Mouse (Mus musculus): ENCODE results near the gene Ctla4.

The Ctla4 gene

GRCm38 (mm10) chr1:60929036-60929435, 42.2 kb downstream of the Ctla4 start:
- DNase-seq (ENCODE audit: low read depth): no peak

GRCm38 (mm10) chr1:60930397-60930796, 43.6 kb downstream of the Ctla4 start:
- DNase-seq (ENCODE audit: low read depth): no peak

- no peak for DNase-seq (ENCODE audit: low read depth)
Measured at GRCm38 (mm10) chr1:60935968-60936581, 49.3 kb downstream of the Ctla4 start.

GRCm38 (mm10) chr1:60936963-60937711, 50.3 kb downstream of the Ctla4 start:
- no peak for DNase-seq (ENCODE audit: low read depth)

GRCm38 (mm10) chr1:60938256-60938655, 51.5 kb downstream of the Ctla4 start:
- no peak for DNase-seq (ENCODE audit: low read depth)

GRCm38 (mm10) chr1:60938974-60939373, 52.2 kb downstream of the Ctla4 start:
- DNase-seq (ENCODE audit: low read depth): no peak

GRCm38 (mm10) chr1:60940023-60940422, 53.2 kb downstream of the Ctla4 start:
- no peak for DNase-seq (ENCODE audit: low read depth)

- DNase-seq (ENCODE audit: low read depth): no peak
Measured at GRCm38 (mm10) chr1:60940620-60941019, 53.8 kb downstream of the Ctla4 start.

GRCm38 (mm10) chr1:60941056-60942048, 54.6 kb downstream of the Ctla4 start:
- DNase-seq (ENCODE audit: low read depth): no peak

- DNase-seq (ENCODE audit: low read depth): no peak
Measured at GRCm38 (mm10) chr1:60942921-60943320, 56.1 kb downstream of the Ctla4 start.

- no peak for DNase-seq (ENCODE audit: low read depth)
Measured at GRCm38 (mm10) chr1:60945633-60946401, 59.0 kb downstream of the Ctla4 start.

GRCm38 (mm10) chr1:60948112-60948511, 61.3 kb downstream of the Ctla4 start:
- DNase-seq (ENCODE audit: low read depth): no peak

GRCm38 (mm10) chr1:60952958-60953357, 66.2 kb downstream of the Ctla4 start:
- no peak for DNase-seq (ENCODE audit: low read depth)

- DNase-seq (ENCODE audit: low read depth): no peak
Measured at GRCm38 (mm10) chr1:60953686-60954085, 66.9 kb downstream of the Ctla4 start.

GRCm38 (mm10) chr1:60954759-60955158, 68.0 kb downstream of the Ctla4 start:
- no peak for DNase-seq (ENCODE audit: low read depth)

- DNase-seq (ENCODE audit: low read depth): no peak
Measured at GRCm38 (mm10) chr1:60955186-60955585, 68.4 kb downstream of the Ctla4 start.

GRCm38 (mm10) chr1:60956196-60956595, 69.4 kb downstream of the Ctla4 start:
- DNase-seq (ENCODE audit: low read depth): no peak

GRCm38 (mm10) chr1:60958287-60958686, 71.5 kb downstream of the Ctla4 start:
- no peak for DNase-seq (ENCODE audit: low read depth)

- DNase-seq (ENCODE audit: low read depth): no peak
Measured at GRCm38 (mm10) chr1:60959246-60959645, 72.4 kb downstream of the Ctla4 start.

- DNase-seq (ENCODE audit: low read depth): no peak
Measured at GRCm38 (mm10) chr1:60960451-60960850, 73.7 kb downstream of the Ctla4 start.

- no peak for DNase-seq (ENCODE audit: low read depth)
Measured at GRCm38 (mm10) chr1:60961080-60961479, 74.3 kb downstream of the Ctla4 start.

GRCm38 (mm10) chr1:60962095-60962494, 75.3 kb downstream of the Ctla4 start:
- DNase-seq (ENCODE audit: low read depth): no peak

Data from c-Kit-positive CD71-negative TER-119-negative erythroid progenitor cells, embryonic 14.5 days (primary cell).